Mouse (Mus musculus): ENCODE data around the gene Tmem181a.
"Not testable (repeated sequence)": the region's sequence is repeated elsewhere in the genome, so short reads cannot be mapped to it uniquely, and the experiment has no call there.

Tmem181a gene

GRCm38 (mm10) chr17:6306503-6306902 is 49.8 kb downstream of the Tmem181a start:
- not testable (repeated sequence) for DNase-seq

GRCm38 (mm10) chr17:6311716-6312115 is 55.1 kb downstream of the Tmem181a start:
- not testable (repeated sequence) for DNase-seq

- not testable (repeated sequence) for DNase-seq
Measured at GRCm38 (mm10) chr17:6312755-6313154, 56.1 kb downstream of the Tmem181a start.

- not testable (repeated sequence) for DNase-seq
Measured at GRCm38 (mm10) chr17:6314493-6314892, 57.8 kb downstream of the Tmem181a start.

- DNase-seq: not testable (repeated sequence)
Measured at GRCm38 (mm10) chr17:6315706-6316105, 59.0 kb downstream of the Tmem181a start.

GRCm38 (mm10) chr17:6316379-6317126 is 59.9 kb downstream of the Tmem181a start:
- peak; percentile 70 to 79 for DNase-seq

GRCm38 (mm10) chr17:6317339-6317985 is 60.8 kb downstream of the Tmem181a start, which contains the start of gene Dynlt1a:
TSS of gene Dynlt1a (minus strand) at chr17:6317500.
- peak; percentile 99 for DNase-seq

- DNase-seq: not testable (repeated sequence)
Measured at GRCm38 (mm10) chr17:6321081-6321777, 64.6 kb downstream of the Tmem181a start.

GRCm38 (mm10) chr17:6321778-6322101 is 65.1 kb downstream of the Tmem181a start:
- not testable (repeated sequence) for DNase-seq

- DNase-seq: not testable (repeated sequence)
Measured at GRCm38 (mm10) chr17:6325021-6325420, 68.4 kb downstream of the Tmem181a start.

GRCm38 (mm10) chr17:6325543-6325942 is 68.9 kb downstream of the Tmem181a start:
- not testable (repeated sequence) for DNase-seq

- DNase-seq: not testable (repeated sequence)
Measured at GRCm38 (mm10) chr17:6327554-6327953, 70.9 kb downstream of the Tmem181a start.

- DNase-seq: not testable (repeated sequence)
Measured at GRCm38 (mm10) chr17:6328997-6329396, 72.3 kb downstream of the Tmem181a start.

GRCm38 (mm10) chr17:6342606-6343294 is 86.1 kb downstream of the Tmem181a start:
- not testable (repeated sequence) for DNase-seq

GRCm38 (mm10) chr17:6355256-6355655 is 98.6 kb downstream of the Tmem181a start:
- DNase-seq: peak in 1 of 2 experiments; percentile 2
